Mouse (Mus musculus): ENCODE data around the gene Zfp936. TPM values are rescaled to one million over a fixed set of nuclear protein-coding genes. Genes with fewer than 3 reads are reported as not detected.
"Not testable (repeated sequence)": the region's sequence is repeated elsewhere in the genome, so short reads cannot be mapped to it uniquely, and the experiment has no call there.

Zfp936 gene
- total RNA-seq (2021): not detected
- long read RNA-seq, experiment 1: 0 reads
- long read RNA-seq, experiment 2: 0 reads

DNA sequence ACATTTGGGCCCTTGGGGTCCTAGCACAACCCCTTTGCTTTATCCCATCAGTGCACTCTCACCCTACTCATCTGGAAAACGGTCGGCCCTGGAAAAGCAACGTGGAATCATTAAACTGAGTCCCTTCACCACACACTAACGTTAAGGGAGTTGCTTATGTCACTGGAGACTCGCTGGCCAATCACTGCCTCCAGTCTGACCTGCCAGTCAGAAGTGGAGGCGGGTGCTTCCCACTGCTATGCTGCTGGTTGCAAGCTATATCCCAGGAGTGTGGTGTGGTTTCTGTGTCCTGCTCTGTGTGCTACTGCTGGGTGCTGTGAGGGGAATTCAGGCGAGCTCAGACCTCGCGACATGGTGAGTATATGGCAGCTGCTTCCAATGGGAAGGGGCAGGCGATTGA is at the start of gene Zfp936:
Gene Zfp936, plus strand, starts transcription at position 301 of the 400 bp plus-strand sequence.
- DNase-seq: not testable (repeated sequence)

DNA sequence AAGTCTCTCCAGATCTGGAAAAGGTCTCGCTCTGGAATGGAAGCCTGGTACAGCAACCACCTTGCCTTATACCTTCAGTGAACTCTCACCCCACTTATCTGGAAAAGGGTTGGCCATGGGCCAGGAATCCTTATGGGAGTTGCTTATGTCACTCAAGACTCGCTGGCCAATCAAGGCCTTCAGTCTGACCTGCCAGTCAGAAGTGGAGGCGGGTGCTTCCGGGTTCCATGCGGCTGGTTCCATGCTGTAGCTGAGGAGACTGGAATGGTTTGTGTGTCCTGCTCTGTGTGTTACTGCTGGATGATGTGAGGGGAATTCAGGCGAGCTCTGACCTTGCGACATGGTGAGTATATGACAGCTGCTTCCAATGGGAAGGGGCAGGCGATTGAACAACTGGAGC is 36.2 kb upstream of the Zfp936 start:
- DNase-seq: no peak

DNA sequence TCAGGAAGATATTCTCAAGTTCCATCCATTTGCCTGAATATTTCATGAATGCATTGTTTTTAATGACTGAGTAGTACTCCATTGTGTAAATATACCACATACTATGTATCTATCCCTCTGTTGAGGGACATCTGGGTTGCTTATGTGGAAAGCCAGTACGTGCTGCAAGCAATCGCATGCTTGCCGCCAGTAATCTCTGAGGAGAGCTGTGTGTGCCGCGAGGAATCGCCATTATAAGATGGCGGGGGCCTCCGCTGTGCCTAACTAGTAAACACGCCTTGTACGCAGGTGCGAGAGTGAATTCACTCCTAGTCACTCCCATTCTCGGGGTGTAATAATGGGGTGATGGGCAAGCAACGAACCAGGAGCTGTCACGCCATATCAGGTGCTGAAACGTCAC is 14.7 kb downstream of the Zfp936 start:
- not testable (repeated sequence) for DNase-seq

DNA sequence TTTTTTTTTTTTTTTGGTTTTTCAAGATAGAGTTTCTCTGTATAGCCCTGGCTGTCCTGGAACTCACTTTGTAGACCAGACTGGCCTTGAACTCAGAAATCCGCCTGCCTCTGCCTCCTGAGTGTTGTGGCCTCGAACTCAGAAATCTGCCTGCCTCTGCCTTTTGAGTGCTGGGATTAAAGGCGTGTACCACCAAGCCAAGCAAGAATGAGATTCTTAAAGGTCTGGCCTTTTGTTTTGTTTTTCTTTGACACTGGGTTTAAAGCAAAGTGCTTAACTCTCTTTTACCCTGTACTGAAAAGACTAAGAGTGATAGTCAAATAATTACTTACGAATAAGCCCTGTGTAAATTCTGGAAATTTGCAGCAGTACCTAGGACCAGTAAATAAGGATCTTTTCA is 50.1 kb downstream of the Zfp936 start:
- not testable (repeated sequence) for DNase-seq

DNA sequence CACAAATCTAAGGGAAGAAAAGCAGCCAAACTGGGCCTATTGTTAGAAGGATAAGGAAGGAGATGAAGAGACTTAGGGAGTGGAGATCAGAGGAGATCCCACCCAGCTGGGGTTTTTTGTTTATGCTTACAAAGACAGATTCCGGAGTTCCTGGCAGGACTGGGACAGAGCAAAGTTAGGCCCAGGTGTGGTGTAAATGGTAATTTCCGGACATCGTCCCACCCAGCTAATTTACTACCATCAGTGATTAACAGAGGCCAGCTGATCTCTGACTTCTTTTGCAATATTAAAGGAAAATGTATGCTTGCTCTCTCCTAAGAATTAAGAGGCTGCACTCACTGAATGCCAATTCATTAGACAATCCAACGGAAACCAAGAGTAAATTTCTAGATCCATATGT is 53.1 kb downstream of the Zfp936 start:
- not testable (repeated sequence) for DNase-seq

DNA sequence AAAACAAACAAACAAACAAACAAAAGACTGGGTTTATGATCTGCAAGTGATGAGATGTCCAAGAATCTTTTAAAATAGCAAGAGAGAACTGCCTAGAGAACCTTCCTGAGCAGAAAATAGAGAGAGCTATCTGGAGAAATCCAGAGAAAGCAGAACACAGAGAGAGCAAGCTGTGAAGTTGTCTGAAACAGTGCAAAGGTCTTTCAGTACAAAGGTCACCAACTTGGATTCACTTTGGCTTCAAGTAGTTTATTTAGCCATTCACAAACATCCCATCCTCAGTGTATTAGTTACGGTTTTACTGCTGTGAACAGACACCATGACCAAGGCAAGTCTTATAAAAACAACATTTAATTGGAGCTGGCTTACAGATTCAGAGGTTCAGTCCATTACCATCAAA is 53.8 kb downstream of the Zfp936 start:
- not testable (repeated sequence) for DNase-seq

DNA sequence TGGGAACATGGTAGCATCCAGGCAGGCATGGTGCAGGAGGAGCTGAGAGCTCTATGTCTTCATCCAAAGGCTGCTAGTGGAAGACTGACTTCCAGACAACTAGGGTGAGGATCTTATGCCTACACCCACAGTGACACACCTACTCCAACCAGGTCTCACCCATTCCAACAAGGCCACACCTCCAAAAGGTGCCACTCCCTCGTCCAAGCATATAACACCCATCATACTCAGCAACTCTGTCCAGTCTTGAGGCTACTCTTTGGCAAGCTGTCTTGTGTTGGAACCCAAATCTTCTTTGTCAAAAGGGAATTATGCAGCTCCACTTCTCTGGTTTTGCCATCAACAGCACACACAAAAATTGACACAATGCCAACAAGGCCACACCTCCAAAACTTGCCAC is 54.2 kb downstream of the Zfp936 start:
- DNase-seq: not testable (repeated sequence)

DNA sequence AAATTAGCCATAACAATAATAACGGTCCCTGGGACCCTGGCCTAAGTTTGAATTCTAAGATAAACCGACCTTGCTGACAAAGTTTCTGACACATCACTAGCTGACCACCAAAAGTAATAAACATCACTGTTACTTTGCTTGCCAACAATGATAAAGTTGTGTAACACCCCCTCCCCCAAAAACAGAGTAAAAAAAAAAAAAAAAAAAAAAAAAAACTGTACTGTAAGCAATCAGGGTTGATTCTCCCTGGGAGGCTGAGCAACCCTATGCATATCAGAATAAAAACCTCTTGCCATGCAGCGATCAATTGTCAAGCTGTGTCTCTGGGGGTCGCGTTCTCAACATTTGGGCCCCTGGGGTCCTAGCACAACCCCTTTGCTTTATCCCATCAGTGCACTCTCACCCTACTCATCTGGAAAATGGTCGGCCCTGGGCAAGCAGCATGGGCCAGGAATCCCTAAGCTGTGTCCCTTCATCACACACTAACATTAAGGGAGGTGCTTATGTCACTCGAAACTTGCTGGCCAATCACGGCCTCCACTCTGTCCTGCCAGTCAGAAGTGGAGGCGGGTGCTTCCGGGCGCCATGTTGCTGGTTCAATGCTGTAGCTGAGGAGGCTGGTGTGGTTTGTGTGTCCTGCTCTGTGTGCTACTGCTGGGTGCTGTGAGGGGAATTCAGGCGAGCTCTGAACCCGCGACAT is 63.1 kb downstream of the Zfp936 start:
- DNase-seq: no peak

DNA sequence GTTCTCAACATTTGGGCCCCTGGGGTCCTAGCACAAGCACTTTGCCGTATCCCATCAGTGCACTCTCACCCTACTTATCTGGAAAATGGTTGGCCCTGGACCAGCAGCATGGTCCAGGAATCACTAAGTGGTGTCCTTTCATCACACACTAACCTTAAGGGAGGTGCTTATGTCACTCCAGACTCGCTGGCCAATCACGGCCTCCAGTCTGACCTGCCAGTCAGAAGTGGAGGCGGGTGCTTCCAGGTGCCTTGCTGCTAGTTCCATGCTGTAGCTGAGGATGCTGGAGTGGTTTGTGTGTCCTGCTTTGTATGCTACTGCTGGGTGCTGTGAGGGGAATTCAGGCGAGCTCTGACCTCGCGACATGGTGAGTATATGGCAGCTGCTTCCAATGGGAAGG is 99.8 kb downstream of the Zfp936 start:
- DNase-seq: not testable (repeated sequence)

Small RNA genes lying within 50 kb of the gene (microRNA-seq; reads per million reads assigned to microRNA genes)
- 0 reads per million in 2 experiments for gene Gm22707

Other genes with a start within 250 kb of the Zfp936 start
- gene Gm2381, start 247.0 kb upstream of the Zfp936 start, total RNA-seq (2021): under 1 TPM in 1 of 2 experiments, not detected in 1; 0.05 TPM
- not detected for gene Vmn2r63, start 180.4 kb upstream of the Zfp936 start, total RNA-seq (2021)
- not detected for gene Gm9268, start 95.5 kb upstream of the Zfp936 start, total RNA-seq (2021)
- 10 to 100 TPM; 15.6 to 17.0 TPM for gene Zfp715, start 199.1 kb downstream of the Zfp936 start, total RNA-seq (2021)
- gene Siglecf, start 237.1 kb downstream of the Zfp936 start, total RNA-seq (2021): not detected